8 mouse cellular contexts compared by ENCODE assay signal in genomic region chr5:36369261-36369684, GRCm38 (mm10). TPM values are rescaled to one million over a fixed set of nuclear protein-coding genes. Genes with fewer than 3 reads are reported as not detected.
DNase-seq lines count a peak whose midpoint lies in the region; ATAC-seq and TF ChIP-seq lines count a peak whose summit lies in the region.
"Had no signal": no experiment of that assay in that cellular context is flagged by ENCODE, and none has a peak within 500 bp of the region (broad histone marks: within the 10 kb centered on the region; RNA-seq: fewer than 3 reads in every experiment).

No protein-coding gene starts in this region.

- no peaks in the 10 kb centered on the region for H3K27me3 ChIP-seq in intestine, postnatal 0 days (replicated peaks; ENCODE audit: control insufficient read depth, insufficient read depth, low read length)
- H3K27me3 ChIP-seq in midbrain, embryonic 12.5 days: peaks cover 20% of the 10 kb centered on the region
- H3K27me3 ChIP-seq: lung, embryonic 15.5 days had no signal

- no peak for TF ChIP-seq CTCF in intestine, postnatal 0 days (IDR thresholded peaks at IDR 0.05; ENCODE audit: low read depth)

- 0 out of 2 replicates have a peak, but pooled peaks cover 9% of the 10 kb centered on the region for H3K4me1 ChIP-seq in intestine, postnatal 0 days (replicated peaks; ENCODE audit: control insufficient read depth, insufficient read depth, low read length)
- H3K4me1 ChIP-seq in midbrain, embryonic 12.5 days: peaks cover 41% of the 10 kb centered on the region

- no peak overlapping the region for H3K9ac ChIP-seq in intestine, postnatal 0 days (ENCODE audit: low read depth, low read length)
- no peak overlapping the region; the same call in 1 of the 2 replicates for H3K9ac ChIP-seq in midbrain, embryonic 12.5 days (replicated peaks)
- H3K9ac ChIP-seq: lung, embryonic 15.5 days had no signal

- no peaks in the 10 kb centered on the region for H3K9me3 ChIP-seq in intestine, postnatal 0 days (ENCODE audit: control insufficient read depth)
- no peaks in the 10 kb centered on the region for H3K9me3 ChIP-seq in midbrain, embryonic 12.5 days
- H3K9me3 ChIP-seq: lung, embryonic 15.5 days had no signal

- 59% methylated on average over 1 of the region's 1 CpGs for WGBS in intestine, postnatal 0 days
- 28% methylated on average over 1 of the region's 1 CpGs for WGBS in midbrain, embryonic 12.5 days

- no peak overlapping the region for H3K4me3 ChIP-seq in intestine, postnatal 0 days (ENCODE audit: low read depth, low read length)
- H3K4me3 ChIP-seq in midbrain, embryonic 12.5 days: no peak overlapping the region
- H3K4me3 ChIP-seq: lung, embryonic 15.5 days had no signal

- peak; percentile 68 for DNase-seq in Muller cell, postnatal 12 days (ENCODE audit: inconsistent ontology term)
- DNase-seq in adrenal gland, postnatal 36 days: peak; percentile 39 to 60
- DNase-seq in lung, postnatal 25 days (ENCODE audit: low spot score): no peak
- no peak for DNase-seq in spleen, postnatal 36 days (ENCODE audit: low spot score in 2 of 2)

- peak; percentile 33; the same call in 1 of the 2 replicates for ATAC-seq in intestine, postnatal 0 days
- peak; percentile 76 for ATAC-seq in midbrain, embryonic 12.5 days (ENCODE audit: low FRiP score, low read depth)
- no peak for ATAC-seq in megakaryocyte-erythroid progenitor cell, adult 5-6 weeks (replicated peaks; ENCODE audit: low FRiP score, low TSS enrichment, poor library complexity, severe bottlenecking)

- H3K27ac ChIP-seq in intestine, postnatal 0 days (ENCODE audit: low read depth, low read length): 0 out of 2 replicates have a peak overlapping the region, but pooled peaks have one; percentile 21
- H3K27ac ChIP-seq in midbrain, embryonic 12.5 days (replicated peaks): peak overlapping the region; percentile 60
- H3K27ac ChIP-seq: lung, embryonic 15.5 days had no signal

- H3K4me2 ChIP-seq in intestine, postnatal 0 days (replicated peaks; ENCODE audit: low read depth): no peak overlapping the region
- no peak overlapping the region for H3K4me2 ChIP-seq in midbrain, embryonic 12.5 days (replicated peaks)
- H3K4me2 ChIP-seq: lung, embryonic 15.5 days had no signal

- no peaks in the 10 kb centered on the region for H3K36me3 ChIP-seq in intestine, postnatal 0 days (ENCODE audit: control insufficient read depth, insufficient read depth)
- H3K36me3 ChIP-seq in midbrain, embryonic 12.5 days: no peaks in the 10 kb centered on the region
- H3K36me3 ChIP-seq: lung, embryonic 15.5 days had no signal

RNA-seq across cellular contexts. Expression of gene Sorcs2, which starts 28.7 kb away (rescaled TPM):
- 10 to 100 TPM; 13.9 to 24.5 TPM for total RNA-seq in adrenal gland, postnatal 36 days (2021)
- polyA plus RNA-seq in intestine, postnatal 0 days (2015; fragmentation: Nextera tagmentation; extraction: Ambion mirVana): 3.5 and 3.7 TPM in 2 replicates
- 13.2 and 17.4 TPM in 2 replicates for polyA plus RNA-seq in midbrain, embryonic 12.5 days (2016; fragmentation: Nextera tagmentation; extraction: Ambion mirVana)
- total RNA-seq in megakaryocyte-erythroid progenitor cell, adult 5-6 weeks (2014; fragmentation: Nextera tagmentation): 0.30 TPM in 1 of 2 replicates, not detected in the other
- total RNA-seq in megakaryocyte-erythroid progenitor cell, adult 5-6 weeks (2017): not detected in 2 replicates

Comparison
In these comparisons a context has a peak if more than half of its experiments do, and no peak if none do; other contexts are left out.
1. DNase-seq: peak in Muller cell, postnatal 12 days (single experiment) and adrenal gland, postnatal 36 days (2 of 2); none in lung, postnatal 25 days (single experiment) and spleen, postnatal 36 days (0 of 2).
2. RNA of gene Sorcs2, which starts 28.7 kb away (total RNA-seq): 13.9 to 24.5 TPM in adrenal gland, postnatal 36 days; 0.30 TPM in megakaryocyte-erythroid progenitor cell, adult 5-6 weeks; every median in the first group is over 10 times any median in the second.